Mouse (Mus musculus): ENCODE data around the gene Cfd. TPM values are rescaled to one million over a fixed set of nuclear protein-coding genes. Genes with fewer than 3 reads are reported as not detected.

Gene Cfd
- polyA plus RNA-seq, 1 experiment from 2014 or later = not detected

GRCm38 (mm10) chr10:79932736-79933135, 42.1 kb downstream of the Cfd start:
- no peak for ATAC-seq (ENCODE audit: insufficient number of reproducible peaks, low FRiP score, low TSS enrichment, low read depth)
- Histone ChIP-seq H3K9me3 (no peaks in the 10 kb centered on the region), H3K36me3 (peaks cover 27% of the 10 kb centered on the region), H3K27me3 (no peaks in the 10 kb centered on the region), H3K4me3 (no peak overlapping the region), H3K9ac (no peak overlapping the region), H3K4me1 (peaks cover 94% of the 10 kb centered on the region), H3K27ac (peak overlapping the region; percentile 62), H3K4me2 (no peak overlapping the region)
- whole genome bisulfite sequencing = 19% methylated on average over 8 of the region's 8 CpGs

- no peak for ATAC-seq (ENCODE audit: insufficient number of reproducible peaks, low FRiP score, low TSS enrichment, low read depth)
- no peaks in the 10 kb centered on the region for H3K27me3 ChIP-seq
- H3K9ac ChIP-seq = no peak overlapping the region
- no peaks in the 10 kb centered on the region for H3K9me3 ChIP-seq
- no peak overlapping the region for H3K4me2 ChIP-seq
- H3K4me3 ChIP-seq = no peak overlapping the region
- H3K36me3 ChIP-seq = peaks cover 32% of the 10 kb centered on the region
- peaks cover 93% of the 10 kb centered on the region for H3K4me1 ChIP-seq
- H3K27ac ChIP-seq = peak overlapping the region; percentile 62
- WGBS = 29% methylated on average over 9 of the region's 9 CpGs
These were observed 42.6 kb downstream of the Cfd start for GRCm38 (mm10) chr10:79933145-79933679.

GRCm38 (mm10) chr10:79933861-79934260, 43.2 kb downstream of the Cfd start:
- no peak for ATAC-seq (ENCODE audit: insufficient number of reproducible peaks, low FRiP score, low TSS enrichment, low read depth)
- Histone ChIP-seq H3K4me2 (no peak overlapping the region), H3K4me3 (no peak overlapping the region), H3K27me3 (no peaks in the 10 kb centered on the region), H3K36me3 (peaks cover 35% of the 10 kb centered on the region), H3K27ac (peak overlapping the region; percentile 30; the same call in 1 of the 2 replicates), H3K9me3 (no peaks in the 10 kb centered on the region), H3K4me1 (peaks cover 92% of the 10 kb centered on the region), H3K9ac (no peak overlapping the region)
- 62% methylated on average over 6 of the region's 6 CpGs for WGBS

GRCm38 (mm10) chr10:79934272-79934721, 43.6 kb downstream of the Cfd start:
- H3K9ac ChIP-seq = no peak overlapping the region
- ATAC-seq (ENCODE audit: insufficient number of reproducible peaks, low FRiP score, low TSS enrichment, low read depth) = peak; percentile 65
- H3K4me1 ChIP-seq = peaks cover 91% of the 10 kb centered on the region
- H3K36me3 ChIP-seq = peaks cover 37% of the 10 kb centered on the region
- H3K9me3 ChIP-seq = no peaks in the 10 kb centered on the region
- no peak overlapping the region for H3K4me2 ChIP-seq
- H3K4me3 ChIP-seq = no peak overlapping the region
- peak overlapping the region; percentile 30 for H3K27ac ChIP-seq
- no peaks in the 10 kb centered on the region for H3K27me3 ChIP-seq
- whole genome bisulfite sequencing = 41% methylated on average over 13 of the region's 13 CpGs

GRCm38 (mm10) chr10:79934794-79935569, 44.3 kb downstream of the Cfd start:
- peak overlapping the region; percentile 61 for H3K27ac ChIP-seq
- no peak for ATAC-seq (ENCODE audit: insufficient number of reproducible peaks, low FRiP score, low TSS enrichment, low read depth)
- WGBS = 71% methylated on average over 16 of the region's 16 CpGs

GRCm38 (mm10) chr10:79936284-79936910, 45.7 kb downstream of the Cfd start:
- Histone ChIP-seq H3K4me1 (peaks cover 87% of the 10 kb centered on the region), H3K27me3 (no peaks in the 10 kb centered on the region), H3K9me3 (no peaks in the 10 kb centered on the region), H3K9ac (0 out of 2 replicates have a peak overlapping the region, but pooled peaks have one; percentile 10), H3K36me3 (peaks cover 37% of the 10 kb centered on the region), H3K4me3 (no peak overlapping the region), H3K4me2 (peak overlapping the region; percentile 2; the same call in 1 of the 2 replicates), H3K27ac (peak overlapping the region; percentile 54)
- ATAC-seq (ENCODE audit: insufficient number of reproducible peaks, low FRiP score, low TSS enrichment, low read depth) = no peak
- WGBS = 37% methylated on average over 10 of the region's 10 CpGs

More at GRCm38 (mm10) chr10:79934794-79935569, 44.3 kb downstream of the Cfd start:
- H3K36me3 ChIP-seq = peaks cover 37% of the 10 kb centered on the region
- H3K9ac ChIP-seq = no peak overlapping the region
- no peak overlapping the region for H3K4me2 ChIP-seq
- H3K9me3 ChIP-seq = no peaks in the 10 kb centered on the region
- H3K27me3 ChIP-seq = no peaks in the 10 kb centered on the region
- H3K4me3 ChIP-seq = no peak overlapping the region
- peaks cover 88% of the 10 kb centered on the region for H3K4me1 ChIP-seq

GRCm38 (mm10) chr10:79936911-79937441, 46.3 kb downstream of the Cfd start:
- Histone ChIP-seq H3K9me3 (no peaks in the 10 kb centered on the region), H3K36me3 (peaks cover 37% of the 10 kb centered on the region), H3K4me1 (peaks cover 84% of the 10 kb centered on the region), H3K4me3 (no peak overlapping the region), H3K27ac (peak overlapping the region; percentile 54), H3K4me2 (peak overlapping the region; percentile 2; the same call in 1 of the 2 replicates), H3K27me3 (no peaks in the 10 kb centered on the region), H3K9ac (0 out of 2 replicates have a peak overlapping the region, but pooled peaks have one; percentile 10)
- ATAC-seq (ENCODE audit: insufficient number of reproducible peaks, low FRiP score, low TSS enrichment, low read depth) = no peak
- WGBS = 46% methylated on average over 27 of the region's 27 CpGs

GRCm38 (mm10) chr10:79937775-79938526, 47.3 kb downstream of the Cfd start:
- peaks cover 77% of the 10 kb centered on the region for H3K4me1 ChIP-seq
- H3K27ac ChIP-seq = no peak overlapping the region
- H3K27me3 ChIP-seq = no peaks in the 10 kb centered on the region
- H3K36me3 ChIP-seq = peaks cover 37% of the 10 kb centered on the region
- no peak overlapping the region for H3K4me3 ChIP-seq
- H3K9ac ChIP-seq = no peak overlapping the region
- H3K4me2 ChIP-seq = no peak overlapping the region
- 69% methylated on average over 11 of the region's 11 CpGs for WGBS
- no peak for ATAC-seq (ENCODE audit: insufficient number of reproducible peaks, low FRiP score, low TSS enrichment, low read depth)
- H3K9me3 ChIP-seq = no peaks in the 10 kb centered on the region

GRCm38 (mm10) chr10:79940749-79941148, 50.1 kb downstream of the Cfd start:
- no peaks in the 10 kb centered on the region for H3K27me3 ChIP-seq
- H3K9me3 ChIP-seq = no peaks in the 10 kb centered on the region
- ATAC-seq (ENCODE audit: insufficient number of reproducible peaks, low FRiP score, low TSS enrichment, low read depth) = no peak
- WGBS = 47% methylated on average over 7 of the region's 7 CpGs
- no peak overlapping the region for H3K4me3 ChIP-seq
- H3K4me2 ChIP-seq = no peak overlapping the region
- no peak overlapping the region for H3K9ac ChIP-seq
- peaks cover 76% of the 10 kb centered on the region for H3K4me1 ChIP-seq
- no peak overlapping the region for H3K27ac ChIP-seq
- H3K36me3 ChIP-seq = peaks cover 31% of the 10 kb centered on the region
